Mouse (Mus musculus) lung, postnatal 25 days (tissue): Measurements from ENCODE around the gene 1700016D06Rik.
A peak's percentile ranks its signal among the peaks of the same experiment; 100 is the strongest.

Experiments
- DNase-seq: peaks from one replicate; pipeline ENCODE4 v3.0.0; 2022; ENCODE audit warnings: low spot score

Gene 1700016D06Rik

DNA sequence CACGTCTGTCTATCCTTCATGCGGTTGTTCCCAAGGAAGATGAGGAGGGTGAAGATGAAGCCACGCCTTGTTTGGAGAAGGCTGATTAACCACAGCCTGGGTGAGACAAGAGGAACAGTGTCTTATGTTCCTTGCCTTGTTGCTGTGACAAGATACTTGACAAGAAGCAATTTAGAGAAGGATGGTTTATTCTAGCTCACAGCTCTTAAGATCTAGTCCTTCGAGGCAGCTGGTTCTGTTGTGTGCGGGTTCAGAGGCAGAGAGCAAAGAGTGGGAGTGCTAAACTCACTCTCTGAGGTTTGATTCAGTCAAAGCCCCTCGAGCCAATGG is at the start of gene 1700016D06Rik:
Gene 1700016D06Rik (minus strand): TSS at position 31 of the 330 bp plus-strand sequence.
- DNase-seq: no peak

DNA sequence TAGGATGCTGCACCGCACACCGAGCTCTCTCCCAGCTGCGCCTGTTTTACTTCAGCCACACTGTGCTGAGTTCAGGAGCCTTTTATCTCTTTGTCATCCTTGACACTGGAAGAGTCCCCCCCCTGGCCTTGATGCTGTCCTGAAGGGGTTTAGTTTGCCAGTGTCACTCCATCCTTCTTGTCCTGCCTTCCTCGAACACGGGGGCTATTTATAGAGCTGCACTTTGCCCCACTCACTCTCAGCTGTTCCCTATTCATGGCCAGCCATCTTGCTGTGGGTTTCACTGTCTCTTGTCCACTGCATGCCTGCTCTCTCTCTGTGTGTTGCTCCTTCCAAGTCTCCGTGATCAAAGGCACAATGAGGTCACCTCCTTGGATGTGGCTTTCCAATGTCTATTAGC is 48.6 kb upstream of the 1700016D06Rik start:
- DNase-seq: no peak

DNA sequence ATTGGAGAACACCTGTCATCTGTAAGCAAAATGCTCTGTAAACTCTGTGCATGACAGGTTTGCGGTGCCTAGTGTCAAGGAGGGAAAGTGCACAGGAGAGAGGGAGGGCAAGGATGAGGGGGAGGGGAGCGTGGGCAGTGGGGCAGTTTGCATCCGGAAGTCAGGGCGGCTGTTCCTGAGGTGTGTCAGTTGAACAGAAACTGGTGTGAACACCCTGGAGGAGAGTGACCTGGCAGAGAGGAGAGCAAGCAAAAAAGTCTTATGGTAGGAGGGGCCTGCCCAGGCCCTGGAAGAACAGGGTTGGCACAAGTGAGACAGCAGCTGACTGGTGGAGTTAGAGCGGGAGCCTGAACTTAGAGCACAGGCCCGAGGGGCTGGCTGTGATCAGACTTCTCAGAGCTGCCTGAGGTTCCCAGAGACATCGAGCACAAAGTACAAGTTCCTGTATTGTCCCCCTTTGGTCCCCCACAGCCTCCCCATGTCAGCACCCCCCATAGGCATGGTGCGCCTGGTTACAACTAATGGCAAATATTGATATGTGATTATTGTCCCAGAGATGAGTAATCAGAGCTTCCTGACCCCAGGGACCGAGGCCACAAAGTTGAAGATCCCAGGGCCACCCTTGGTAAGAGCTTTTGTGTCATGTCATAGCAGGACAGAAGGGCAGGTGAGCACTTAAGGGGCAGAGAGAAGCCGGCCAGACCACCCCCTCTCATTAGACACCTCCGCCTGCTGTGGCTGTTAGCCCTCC is 46.2 kb upstream of the 1700016D06Rik start:
- DNase-seq: no peak

DNA sequence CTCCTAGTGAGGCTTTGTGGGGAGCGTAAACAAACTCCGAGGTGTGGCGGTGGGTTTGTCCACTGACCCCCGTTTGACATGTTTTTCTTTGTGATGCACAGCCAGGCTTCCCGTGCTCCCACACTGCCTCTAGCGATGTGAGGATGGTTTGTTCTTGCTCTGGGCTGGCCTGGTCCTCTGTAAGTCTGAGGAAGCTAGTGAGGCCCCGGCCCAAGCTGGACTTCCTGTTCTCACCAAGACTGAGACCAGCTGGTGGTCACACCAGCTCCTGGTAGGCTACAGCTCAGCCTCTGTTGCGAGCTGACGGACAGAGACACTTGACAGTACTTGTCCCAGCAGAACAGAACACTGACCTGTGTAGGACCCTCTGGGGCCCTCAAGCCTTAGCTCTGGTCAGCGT is 42.7 kb upstream of the 1700016D06Rik start:
- no peak for DNase-seq

DNA sequence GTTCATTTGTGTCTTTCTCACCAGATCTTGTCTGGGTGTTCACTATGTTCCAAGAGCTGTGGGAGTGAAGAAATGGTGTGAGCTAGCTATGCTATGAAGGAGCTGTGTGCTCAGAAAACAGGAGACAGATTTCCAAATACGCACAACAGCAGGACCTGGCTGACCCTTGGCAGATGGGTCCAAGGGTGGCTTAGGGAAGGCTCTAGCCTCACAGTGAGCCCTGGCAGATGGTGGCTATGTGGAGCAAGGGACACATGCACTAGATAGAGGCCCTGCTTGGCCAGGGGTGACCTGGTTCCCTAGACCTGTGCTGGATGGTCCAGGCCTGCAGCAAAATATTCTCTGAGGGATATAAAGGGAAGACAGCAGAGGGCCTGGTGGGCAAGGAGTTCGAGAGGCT is 40.0 kb upstream of the 1700016D06Rik start:
- DNase-seq: no peak

DNA sequence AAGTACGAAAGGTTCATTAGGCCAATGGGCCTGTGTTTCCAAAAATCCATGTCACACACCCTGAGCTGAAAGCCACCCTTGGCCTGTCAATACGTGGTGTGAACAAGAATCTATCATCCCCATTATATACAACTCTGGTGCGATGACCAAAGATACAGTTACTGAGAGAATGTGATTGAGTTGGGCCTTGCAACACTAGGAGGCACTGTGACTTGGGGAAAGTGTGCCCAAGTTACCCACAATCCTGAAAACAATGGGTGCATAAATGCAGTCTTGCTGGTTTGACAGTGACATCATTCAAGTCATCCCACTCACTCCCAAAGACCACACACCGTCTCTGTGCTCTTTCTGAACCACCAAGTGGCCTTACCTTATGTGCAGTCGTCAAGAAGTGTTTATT is 38.2 kb upstream of the 1700016D06Rik start:
- DNase-seq: no peak

DNA sequence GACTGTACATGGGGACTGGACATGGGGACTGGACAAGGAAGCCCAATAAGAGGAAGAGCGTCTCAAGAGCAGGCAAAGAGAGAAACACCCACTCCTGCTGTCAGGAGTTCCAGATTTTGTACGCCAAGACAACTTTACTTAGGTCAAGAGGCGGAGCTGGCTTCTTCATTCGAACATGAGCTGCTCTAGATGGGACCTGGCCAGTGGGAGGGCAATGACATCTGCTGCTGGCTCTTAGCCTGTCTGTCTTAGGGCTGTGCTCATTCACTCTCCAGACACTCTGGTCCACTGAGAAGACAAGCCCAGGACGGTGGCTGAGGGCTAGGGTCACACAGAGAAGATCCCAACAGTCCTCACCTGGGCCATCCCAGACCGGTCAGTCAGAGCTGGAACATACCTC is 36.2 kb upstream of the 1700016D06Rik start:
- DNase-seq: peak; percentile 37

DNA sequence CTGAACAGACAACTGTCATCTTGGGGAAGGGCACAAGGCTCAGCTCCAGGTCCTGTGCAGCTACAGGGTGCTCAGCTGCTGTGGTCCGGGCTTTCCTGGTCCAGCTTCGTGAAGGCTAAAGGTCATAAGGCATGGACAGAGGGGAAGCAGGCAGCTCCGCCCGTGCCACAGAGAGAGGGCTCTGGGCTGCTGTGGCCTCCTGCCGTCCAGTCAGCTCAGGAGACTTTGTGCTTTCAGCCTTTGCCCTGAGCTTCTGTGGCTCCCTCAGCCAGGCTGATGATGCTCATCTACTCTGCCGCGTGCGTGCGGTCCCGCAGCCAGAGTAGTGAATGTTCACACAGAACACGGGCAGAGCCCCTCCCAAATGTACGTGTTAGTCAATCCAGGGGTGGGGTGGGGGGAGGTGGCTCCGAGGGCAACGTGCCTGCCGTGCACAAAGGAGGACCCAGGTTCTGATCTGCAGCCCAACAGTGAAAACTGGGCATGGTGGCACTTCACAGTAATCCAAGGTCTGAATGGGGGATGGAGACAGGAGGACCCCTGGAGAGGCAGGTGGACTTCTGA is 34.9 kb upstream of the 1700016D06Rik start:
- no peak for DNase-seq

DNA sequence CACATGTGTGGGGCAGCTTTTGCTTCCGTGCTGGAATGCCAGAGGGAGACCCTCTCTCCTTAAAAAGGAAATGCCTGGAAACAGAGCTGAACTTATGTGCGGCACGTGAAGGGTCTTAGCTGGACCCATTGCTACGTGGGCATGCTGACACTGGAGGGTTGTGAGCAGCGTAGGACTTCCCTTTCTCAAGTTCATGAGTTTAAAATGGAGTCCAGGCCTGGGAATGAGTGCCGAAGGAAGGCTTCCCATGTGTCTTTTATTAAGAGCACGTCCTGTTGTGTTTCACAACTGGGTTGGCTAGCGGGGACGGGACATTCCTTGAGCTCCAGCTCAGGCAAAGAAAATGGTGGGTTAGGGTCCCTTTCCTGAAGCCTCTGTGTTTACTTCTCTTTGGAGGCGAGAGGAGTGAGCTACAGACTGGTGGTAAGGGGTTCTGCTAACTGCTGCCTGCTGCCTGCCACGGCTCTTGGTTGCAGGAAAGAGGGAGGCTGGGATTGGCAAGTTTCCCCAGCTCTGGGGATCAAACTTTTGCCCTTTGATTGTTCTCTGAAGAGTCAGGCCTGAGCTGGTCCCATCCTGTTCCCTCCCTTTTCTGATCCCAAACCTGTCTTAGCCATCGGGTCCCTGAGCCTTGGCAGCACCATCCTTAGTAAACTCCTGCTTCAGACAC is 29.5 kb upstream of the 1700016D06Rik start:
- peak; percentile 23 for DNase-seq

DNA sequence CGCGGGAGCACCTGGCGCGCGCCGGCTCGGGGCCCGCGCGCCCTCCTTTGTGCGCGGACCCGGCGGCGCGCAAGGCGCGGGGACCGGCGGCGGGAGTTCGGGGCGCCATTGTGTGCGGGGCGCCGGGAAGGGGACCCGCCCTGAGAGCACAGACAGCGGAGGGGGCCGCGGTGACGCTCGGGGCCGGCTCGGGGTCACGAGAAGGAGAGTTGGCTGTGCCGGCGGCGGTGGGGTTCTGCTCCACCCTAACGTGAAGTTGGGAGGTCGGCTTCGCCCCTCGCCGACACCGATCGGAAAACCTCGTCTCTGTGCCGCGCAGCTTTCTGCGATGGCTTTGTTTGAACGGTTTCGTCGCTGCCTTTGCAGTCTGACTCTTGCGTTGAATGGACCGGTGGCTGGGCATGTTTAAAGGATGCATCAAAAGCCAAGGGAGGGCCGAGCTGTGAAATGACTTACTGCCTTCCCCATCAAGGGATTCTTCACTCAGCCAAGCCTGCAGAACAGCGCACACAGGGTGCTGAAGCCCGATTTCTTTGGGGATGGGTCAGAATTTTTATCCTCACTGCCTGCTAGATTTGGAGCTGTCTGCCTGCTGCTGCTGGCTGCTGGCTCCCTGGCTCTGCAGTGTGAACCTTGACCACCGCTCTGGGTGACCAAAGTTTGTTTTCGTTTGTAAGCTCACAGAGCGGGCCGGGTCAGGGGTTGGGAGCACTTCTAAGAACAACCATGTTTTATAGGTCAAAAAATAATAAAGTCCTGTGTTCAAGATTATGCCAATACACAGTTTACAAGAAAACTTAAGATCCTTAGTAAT is 27.8 kb upstream of the 1700016D06Rik start:
- no peak for DNase-seq

DNA sequence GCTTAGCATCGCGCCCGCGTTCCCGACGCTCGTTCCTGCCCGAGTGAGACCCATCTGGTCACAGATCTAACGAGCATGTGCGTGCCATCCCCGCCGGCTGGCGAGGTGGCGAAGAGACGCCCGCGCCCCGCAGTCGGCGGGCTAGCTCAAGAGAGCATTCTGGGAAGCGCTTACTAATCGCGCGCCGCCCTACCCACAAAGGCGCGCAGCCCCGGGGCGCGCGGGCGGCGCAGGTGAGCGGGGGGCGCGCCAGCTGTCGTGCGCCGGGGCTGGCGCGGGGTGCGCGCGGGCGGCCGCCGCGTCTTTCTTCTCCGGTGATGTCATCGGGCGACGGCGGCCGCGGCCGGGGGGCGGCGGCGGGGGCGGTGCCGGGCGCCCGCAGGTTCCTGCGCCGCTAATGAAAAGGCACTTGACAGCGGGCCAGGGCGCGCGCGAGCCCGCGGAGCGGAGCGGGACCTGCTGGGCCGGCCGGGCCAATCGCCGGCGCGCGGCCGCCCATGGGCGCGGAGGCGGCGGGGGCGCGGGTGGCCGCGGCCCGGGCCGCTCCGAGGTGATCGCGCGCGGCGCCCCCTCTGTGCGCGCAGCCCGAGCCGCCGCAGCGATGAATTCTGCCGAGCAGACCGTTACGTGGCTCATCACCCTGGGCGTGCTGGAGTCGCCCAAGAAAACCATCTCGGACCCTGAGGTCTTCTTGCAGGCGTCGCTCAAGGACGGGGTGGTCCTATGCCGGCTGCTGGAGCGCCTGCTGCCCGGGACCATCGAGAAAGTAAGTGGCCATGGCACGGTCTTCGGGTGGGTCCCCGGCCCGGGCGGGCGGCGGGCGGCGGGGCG is 27.0 kb upstream of the 1700016D06Rik start, which contains the start of gene Arhgef7:
Gene Arhgef7 (plus strand): TSS at position 71 of the 831 bp plus-strand sequence.
- DNase-seq: no peak

DNA sequence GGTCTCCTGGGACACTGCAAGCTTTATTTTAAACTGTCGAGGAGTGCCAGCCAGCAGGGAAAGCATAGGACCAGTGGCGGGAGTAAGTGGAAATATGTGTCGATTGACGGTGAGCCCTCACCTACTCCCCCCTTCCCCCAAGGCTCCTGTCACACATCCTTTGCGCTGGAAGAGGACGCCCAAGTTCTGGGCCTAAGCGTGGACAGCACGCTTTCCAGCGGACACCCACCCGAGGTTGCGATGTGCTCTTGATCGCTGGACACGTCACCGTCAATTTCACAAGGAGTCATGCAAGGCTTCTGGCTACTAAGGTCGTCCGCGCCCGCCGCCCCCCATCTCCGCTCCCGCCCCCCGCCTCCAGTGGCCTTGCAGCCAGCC is 26.4 kb upstream of the 1700016D06Rik start:
- DNase-seq: no peak

DNA sequence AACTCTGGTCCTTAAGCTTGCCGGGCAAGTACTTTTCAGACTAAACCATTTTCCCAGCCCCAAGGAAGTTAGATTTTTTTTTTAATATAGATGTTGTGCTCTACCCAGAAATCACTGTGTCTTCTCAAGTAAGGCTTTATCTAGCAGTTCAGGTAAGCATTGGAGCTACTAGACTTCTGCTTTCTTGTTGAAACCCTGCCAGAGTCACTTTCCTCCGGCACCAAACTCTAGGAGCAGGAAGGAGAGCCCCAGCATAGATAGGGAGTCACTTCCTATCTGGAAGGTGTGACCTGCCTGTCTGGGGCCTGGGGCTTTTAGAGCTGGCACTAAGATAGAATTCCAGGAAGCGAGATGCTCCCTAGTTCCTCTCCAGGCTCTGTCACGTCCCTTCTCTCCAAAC is 16.3 kb upstream of the 1700016D06Rik start:
- DNase-seq: no peak

DNA sequence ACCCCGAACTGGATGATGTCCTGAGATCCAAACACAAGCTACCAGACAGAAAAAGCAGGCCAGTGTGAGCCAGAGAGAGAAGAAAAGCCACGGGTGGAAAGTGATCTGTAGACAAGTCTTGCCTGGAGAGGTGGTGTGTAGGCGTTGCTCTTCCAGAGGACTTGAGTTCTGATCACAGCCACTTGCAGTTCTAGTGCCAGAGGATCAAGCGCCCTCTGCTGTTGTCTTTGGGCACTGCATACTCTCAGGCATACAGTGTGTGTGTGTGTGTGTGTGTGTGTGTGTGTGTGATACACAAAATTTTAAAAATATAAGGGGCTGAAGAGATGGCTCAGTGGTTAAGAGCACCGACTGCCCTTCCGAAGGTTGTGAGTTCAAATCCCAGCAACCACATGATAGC is 11.4 kb upstream of the 1700016D06Rik start:
- DNase-seq: no peak

DNA sequence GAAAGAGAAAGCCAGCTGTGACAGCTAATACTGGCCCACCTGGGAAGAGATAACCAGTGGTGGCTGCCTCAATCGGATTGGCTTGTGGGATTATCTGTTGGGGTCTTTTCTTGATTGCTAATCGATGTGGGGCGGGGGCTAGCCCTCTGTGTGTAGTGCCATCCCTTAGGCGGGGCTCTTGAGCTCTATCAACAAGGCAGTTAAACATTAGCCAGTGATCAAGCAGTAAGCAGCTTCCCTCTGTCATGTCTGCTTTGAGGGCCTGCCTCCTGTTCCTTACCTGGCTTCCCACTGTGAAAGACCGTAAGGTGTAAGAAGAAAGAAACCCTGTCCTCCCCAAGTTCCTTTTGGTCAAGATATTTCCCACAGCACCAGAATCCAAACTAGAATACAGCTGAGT is 9.6 kb upstream of the 1700016D06Rik start:
- DNase-seq: no peak

DNA sequence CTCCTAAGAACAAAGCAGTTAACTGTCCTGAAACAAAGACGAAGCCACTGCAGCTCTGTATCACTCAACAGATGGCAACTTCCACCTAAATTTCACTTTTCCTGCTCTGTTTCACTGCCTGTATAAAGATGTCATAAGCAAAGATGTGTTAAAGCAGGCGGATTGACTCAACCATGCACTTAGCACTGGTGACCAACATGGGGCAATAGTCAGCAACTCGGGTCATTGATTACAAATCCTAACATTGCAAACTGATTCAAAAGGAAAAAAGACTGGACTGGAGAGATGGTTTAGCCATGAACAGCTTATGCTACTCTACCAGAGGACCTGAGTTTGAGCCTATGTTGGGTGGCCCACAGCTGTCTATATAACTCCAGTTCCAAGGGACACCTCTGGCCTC is 8.7 kb upstream of the 1700016D06Rik start:
- no peak for DNase-seq

DNA sequence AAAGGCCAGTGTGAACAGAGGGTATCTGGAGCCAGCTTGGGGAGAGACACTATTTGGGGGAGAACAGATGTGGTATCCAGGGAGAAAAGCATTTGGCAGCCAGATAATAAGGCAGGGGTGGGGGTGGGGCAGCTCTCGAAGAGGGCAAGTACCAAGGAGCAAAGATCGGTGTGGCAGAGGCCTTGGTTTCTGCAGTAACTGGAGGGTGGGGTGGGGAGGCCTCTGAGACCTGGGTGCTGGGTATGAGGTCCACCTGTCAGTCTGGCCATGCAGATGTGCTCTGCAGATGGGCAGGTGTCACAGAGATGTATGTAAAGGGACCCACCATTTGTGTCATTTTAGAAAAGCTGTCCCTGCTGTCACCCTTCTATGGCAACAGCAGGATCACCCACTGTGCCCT is 8.0 kb upstream of the 1700016D06Rik start:
- DNase-seq: no peak

DNA sequence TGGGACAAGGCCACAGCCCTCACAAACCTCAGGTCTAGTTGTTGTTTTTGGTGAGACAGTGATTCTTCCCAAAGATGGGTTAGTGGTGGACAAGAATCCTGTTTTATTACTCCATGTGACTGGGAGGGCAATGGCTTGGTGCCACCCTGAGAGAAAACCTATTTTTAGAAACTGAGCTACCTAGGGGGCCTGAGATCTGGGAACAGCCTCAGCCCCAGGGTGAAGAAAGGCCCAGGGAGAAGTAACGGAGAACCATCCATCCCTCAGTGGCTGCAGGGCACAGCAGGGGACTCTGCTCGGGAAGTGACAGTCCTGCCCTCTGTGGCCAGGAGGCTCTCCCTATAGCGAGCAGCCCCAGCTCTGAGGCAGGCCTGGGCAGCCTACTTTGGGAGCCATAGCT is 6.8 kb upstream of the 1700016D06Rik start:
- DNase-seq: no peak

DNA sequence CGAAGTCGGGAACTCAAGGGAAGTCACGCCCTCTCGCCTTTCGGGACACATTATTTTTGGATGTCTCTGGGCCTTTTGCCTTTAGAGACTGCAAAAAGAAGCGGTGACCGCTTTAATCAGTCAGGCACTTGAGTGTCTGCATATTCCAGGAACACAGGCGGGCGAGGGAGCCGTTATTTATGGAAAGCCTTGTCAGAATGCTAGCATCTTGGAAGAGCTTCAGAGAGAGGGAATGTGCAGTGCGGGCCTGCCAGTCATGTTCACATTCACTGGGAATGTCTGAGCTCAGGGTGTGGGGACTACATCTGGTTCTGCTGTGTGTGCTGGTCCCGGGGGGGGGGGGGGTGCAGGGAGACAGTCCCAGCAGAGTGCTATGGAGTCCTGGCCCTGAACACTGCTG is 5.0 kb upstream of the 1700016D06Rik start:
- DNase-seq: peak; percentile 42

DNA sequence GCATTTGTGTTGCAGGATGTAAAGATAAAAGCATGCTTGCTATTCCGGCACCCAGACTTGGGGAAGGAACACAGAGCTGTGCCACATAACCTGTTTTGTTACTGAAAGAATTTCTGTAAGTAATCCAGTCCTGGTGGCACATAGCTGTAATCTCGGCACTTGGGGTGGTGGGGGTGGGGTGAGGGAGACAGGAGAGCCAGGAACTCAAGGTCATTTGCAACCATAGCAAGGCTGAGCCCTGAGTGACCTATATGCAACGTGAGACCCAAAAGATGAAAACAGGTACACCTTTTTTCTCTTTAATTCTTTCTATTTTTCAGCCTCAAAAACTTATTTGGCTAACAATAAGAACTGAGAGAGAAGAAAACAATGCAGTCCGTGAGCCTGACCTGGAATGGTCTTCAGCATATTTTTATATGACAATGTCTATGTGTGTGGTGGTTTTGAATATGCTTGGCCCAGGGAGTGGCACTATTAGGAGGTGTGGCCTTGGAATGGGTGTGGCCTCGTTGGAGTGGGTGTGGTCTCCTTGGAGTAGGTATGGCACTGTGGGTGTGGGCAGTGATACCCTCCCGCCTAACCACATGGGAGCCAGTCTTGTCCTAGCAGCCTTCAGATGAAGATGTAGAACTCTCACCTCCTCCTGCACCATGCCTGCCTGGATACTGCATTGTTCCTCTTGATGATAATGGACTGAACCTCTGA is 4.0 kb upstream of the 1700016D06Rik start:
- DNase-seq: no peak

DNA sequence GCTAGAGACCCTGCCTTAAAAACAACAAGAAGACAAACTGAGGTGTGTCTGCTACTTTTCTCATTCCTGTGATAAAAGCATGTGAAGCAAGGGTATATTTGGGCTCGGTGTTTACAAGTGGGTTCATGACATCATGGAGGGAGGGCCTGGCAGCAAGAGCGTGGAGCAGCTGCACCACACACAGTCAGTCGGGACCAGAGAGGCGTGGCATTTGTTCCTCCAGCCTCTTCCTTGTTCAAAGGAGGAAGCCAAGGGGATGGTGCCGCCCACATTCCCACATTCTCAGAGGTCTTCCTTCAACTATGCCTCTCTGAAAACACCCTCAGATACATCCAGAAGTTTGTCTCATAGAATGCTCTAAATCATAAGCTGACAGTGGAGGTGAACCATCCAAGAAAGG is 2.9 kb upstream of the 1700016D06Rik start:
- no peak for DNase-seq
